Mouse (Mus musculus) CH12.LX (cell line): ENCODE measurements around the gene Srrm3. TPM values are rescaled to one million over a fixed set of nuclear protein-coding genes. Genes with fewer than 3 reads are reported as not detected.

Source experiments
- DNase-seq: peaks from one replicate; pipeline ENCODE4 v3.0.0-alpha.2; 2013; ENCODE audit errors: extremely low read depth
- H3K27ac ChIP-seq: 2 replicates; pipeline ENCODE4 v1.5.1; 2012; ENCODE audit warnings: low read depth, mild to moderate bottlenecking, control low read depth, moderate library complexity; ENCODE audit not compliant: insufficient read depth
- H3K27me3 ChIP-seq: replicated peaks from 2 replicates; pipeline ENCODE3; 2012; ENCODE audit warnings: inconsistent platforms
- H3K36me3 ChIP-seq, 2 experiments: replicated peaks in 1 of 2; 2 replicates each; pipeline versions ENCODE3 to v1.6.1; 2012; ENCODE audit warnings: inconsistent platforms in 1 of 2, low read length in 1 of 2, mild to moderate bottlenecking in 1 of 2, mixed read lengths in 1 of 2, moderate library complexity in 1 of 2; ENCODE audit not compliant: control insufficient read depth in 1 of 2, insufficient read depth in 1 of 2
- H3K4me1 ChIP-seq, 2 experiments: 2 replicates each; pipeline ENCODE4 v1.6.1; 2012; ENCODE audit warnings: inconsistent platforms in 1 of 2, moderate library complexity in 1 of 2; ENCODE audit not compliant: insufficient read depth in 2 of 2, control insufficient read depth in 1 of 2
- H3K4me2 ChIP-seq: 2 replicates; pipeline ENCODE4 v1.6.1; 2012; ENCODE audit warnings: low read depth, mild to moderate bottlenecking, control low read depth; ENCODE audit not compliant: poor library complexity, insufficient read depth, severe bottlenecking
- H3K4me3 ChIP-seq, 3 experiments: fragments of 150-350 bp in 1 of 3; sonication (generic) in 1 of 3; replicated peaks in 1 of 3; 2 replicates each; pipeline versions ENCODE3 to v1.5.1; 2011 to 2012; ENCODE audit warnings: low read depth in 2 of 3, low read length in 2 of 3, mild to moderate bottlenecking in 2 of 3, moderate library complexity in 2 of 3, control low read depth in 1 of 3, improper control_type of control experiment in 1 of 3, inconsistent platforms in 1 of 3, mixed read lengths in 1 of 3; ENCODE audit not compliant: poor library complexity in 1 of 3
- H3K79me2 ChIP-seq: replicated peaks from 2 replicates; pipeline ENCODE4 v1.6.1; 2012; ENCODE audit warnings: mild to moderate bottlenecking, moderate library complexity; ENCODE audit not compliant: control insufficient read depth, poor library complexity, insufficient read depth, severe bottlenecking; ENCODE audit errors: extremely low read depth
- H3K9ac ChIP-seq: 2 replicates; pipeline ENCODE4 v1.6.1; 2012; ENCODE audit warnings: low read depth, mild to moderate bottlenecking, control low read depth, moderate library complexity; ENCODE audit not compliant: insufficient read depth
- H3K9me3 ChIP-seq: replicated peaks from 2 replicates; pipeline ENCODE3; 2012; ENCODE audit warnings: low read length, inconsistent platforms, mixed read lengths
- CHD1 ChIP-seq: IDR thresholded peaks from 2 replicates; pipeline ENCODE4 v1.6.1; 2012; ENCODE audit warnings: low read depth, low read length, improper control_type of control experiment, inconsistent platforms
- CHD2 ChIP-seq: IDR thresholded peaks from 2 replicates; pipeline ENCODE4 v1.6.1; 2011; ENCODE audit warnings: low read length, improper control_type of control experiment
- CTCF ChIP-seq, 2 experiments: IDR thresholded peaks in 1 of 2; conservative IDR thresholded peaks in 1 of 2; 2 replicates each; pipeline ENCODE4 v1.5.1; 2011 to 2012; ENCODE audit warnings: low read depth in 2 of 2, low read length in 2 of 2, improper control_type of control experiment in 1 of 2, inconsistent platforms in 1 of 2, mild to moderate bottlenecking in 1 of 2, moderate library complexity in 1 of 2
- ELF1 ChIP-seq: IDR thresholded peaks from 2 replicates; pipeline ENCODE4 v1.6.1; 2014; ENCODE audit warnings: low read depth, mild to moderate bottlenecking, inconsistent platforms, low read length, improper control_type of control experiment
- EP300 ChIP-seq: IDR thresholded peaks from 2 replicates; pipeline ENCODE4 v1.6.1; 2011; ENCODE audit warnings: low read length, improper control_type of control experiment
- ETS1 ChIP-seq: conservative IDR thresholded peaks from 2 replicates; pipeline ENCODE4 v1.6.1; 2012; ENCODE audit warnings: low read depth, mild to moderate bottlenecking, inconsistent platforms, low read length, improper control_type of control experiment, moderate library complexity
- HCFC1 ChIP-seq: IDR thresholded peaks from 2 replicates; pipeline ENCODE4 v1.6.1; 2012; ENCODE audit warnings: low read depth, mild to moderate bottlenecking, inconsistent platforms, low read length, improper control_type of control experiment
- JUN ChIP-seq: IDR thresholded peaks from 2 replicates; pipeline ENCODE4 v1.6.1; 2011; ENCODE audit warnings: low read depth, mild to moderate bottlenecking, low read length, improper control_type of control experiment, moderate library complexity; ENCODE audit not compliant: insufficient read depth
- JUND ChIP-seq: conservative IDR thresholded peaks from 2 replicates; pipeline ENCODE4 v1.6.1; 2011; ENCODE audit warnings: low read depth, low read length, improper control_type of control experiment
- KAT2A ChIP-seq: IDR thresholded peaks from 2 replicates; pipeline ENCODE4 v1.6.1; 2012; ENCODE audit warnings: low read length, improper control_type of control experiment, inconsistent platforms; ENCODE audit not compliant: insufficient replicate concordance
- MAFK ChIP-seq: IDR thresholded peaks from 2 replicates; pipeline ENCODE4 v1.6.1; 2011; ENCODE audit warnings: low read length, improper control_type of control experiment; ENCODE audit not compliant: insufficient replicate concordance
- MAX ChIP-seq: IDR thresholded peaks from 2 replicates; pipeline ENCODE4 v1.6.1; 2011; ENCODE audit warnings: low read length, improper control_type of control experiment
- NELFE ChIP-seq: IDR thresholded peaks from 2 replicates; pipeline ENCODE4 v1.6.1; 2011; ENCODE audit warnings: low read depth, low read length, improper control_type of control experiment
- NRF1 ChIP-seq: IDR thresholded peaks from 2 replicates; pipeline ENCODE4 v1.6.1; 2014; ENCODE audit warnings: low read depth, mild to moderate bottlenecking, inconsistent platforms, low read length, improper control_type of control experiment, moderate library complexity
- PAX5 ChIP-seq: IDR thresholded peaks from 2 replicates; pipeline ENCODE4 v1.6.1; 2012; ENCODE audit warnings: low read length, inconsistent platforms, mixed read lengths
- POLR2AphosphoS2 ChIP-seq: IDR thresholded peaks from 2 replicates; pipeline ENCODE4 v1.6.1; 2011; ENCODE audit warnings: low read depth, low read length, improper control_type of control experiment
- SMC3 ChIP-seq: IDR thresholded peaks from 2 replicates; pipeline ENCODE4 v1.6.1; 2011; ENCODE audit warnings: low read depth, low read length, improper control_type of control experiment
- TBP ChIP-seq: conservative IDR thresholded peaks from 2 replicates; pipeline ENCODE4 v1.6.1; 2011; ENCODE audit warnings: low read depth, low read length, improper control_type of control experiment
- TCF12 ChIP-seq: IDR thresholded peaks from 2 replicates; pipeline ENCODE4 v1.6.1; 2014; ENCODE audit warnings: low read depth, mild to moderate bottlenecking, inconsistent platforms, low read length, improper control_type of control experiment
- USF1 ChIP-seq: IDR thresholded peaks from 2 replicates; pipeline ENCODE4 v1.6.1; 2014; ENCODE audit warnings: low read depth, mild to moderate bottlenecking, inconsistent platforms, low read length, improper control_type of control experiment
- ZC3H11A ChIP-seq: IDR thresholded peaks from 2 replicates; pipeline ENCODE4 v1.6.1; 2012; ENCODE audit warnings: low read depth, mild to moderate bottlenecking, inconsistent platforms, low read length, improper control_type of control experiment
- ZKSCAN1 ChIP-seq: IDR thresholded peaks from 2 replicates; pipeline ENCODE4 v1.6.1; 2012; ENCODE audit warnings: low read depth, inconsistent platforms, low read length, improper control_type of control experiment, borderline replicate concordance
- ZMIZ1 ChIP-seq: IDR thresholded peaks from 2 replicates; pipeline ENCODE4 v1.6.1; 2012; ENCODE audit warnings: low read depth, mild to moderate bottlenecking, inconsistent platforms, low read length, improper control_type of control experiment
- dilution Hi-C: fragments of 300-500 bp; cut with MboI; formaldehyde crosslinking; loops from 2 replicates; pipeline ENCODE4 v1.14.3; 2020; ENCODE audit warnings: low sequenced_read_pairs; ENCODE audit not compliant: extremely low pct_unique_long_range_greater_than_20kb, extremely low pct_ligation_motif_present
- in situ Hi-C: fragments of 300-500 bp; cut with MboI; formaldehyde crosslinking; loops from 3 replicates; pipeline ENCODE4 v1.14.3; 2019; ENCODE audit warnings: low sequenced_read_pairs, low pct_ligation_motif_present, low pct_unique_long_range_greater_than_20kb, mixed read lengths
- polyA plus RNA-seq: library from polyadenylated mRNA; unstranded; fragments of >175 nt; gene quantifications from 2 replicates; pipeline ENCODE4 v1.2.1, GENCODE M21; 2012; ENCODE audit warnings: low read depth; ENCODE audit not compliant: insufficient read length
- total RNA-seq, 2 experiments: library from RNA; depleted of rRNA; stranded (reverse); fragments of 300-350 nt in 1 of 2; fragments of >200 nt in 1 of 2; gene quantifications; 2 replicates each; pipeline ENCODE4 v1.2.3; 2012 to 2014

Srrm3 gene
- total and polyA plus RNA-seq, 3 experiments, result not detected

- Histone ChIP-seq H3K4me1 (peaks cover 0 to 41% of the 10 kb centered on the region in 2 experiments; a peak in 2 of 4 replicates), H3K27me3 (no peaks in the 10 kb centered on the region), H3K36me3 (peaks cover 65 to 96% of the 10 kb centered on the region in 2 experiments), H3K4me3 (no peak overlapping the region), H3K4me2 (no peak overlapping the region), H3K9me3 (no peaks in the 10 kb centered on the region), H3K9ac (no peak overlapping the region), H3K27ac (no peak overlapping the region), H3K79me2 (peaks cover 61% of the 10 kb centered on the region)
- dilution Hi-C loops, result no loop called here
- DNase-seq, result no peak
- in situ Hi-C loops, result loop anchor here (5.0 kb wide), 1 partner anchor 53 kb away; no protein-coding TSS in a partner anchor
- no peak for TF ChIP-seq TCF12
- TF ChIP-seq NRF1, result no peak
- no peak for TF ChIP-seq ETS1
- no peak for TF ChIP-seq ELF1
- TF ChIP-seq USF1, result no peak
- TF ChIP-seq HCFC1, result no peak
- TF ChIP-seq CTCF (conservative IDR thresholded peaks at IDR 0.05 in 1 of 2, IDR thresholded peaks at IDR 0.05 in 1 of 2; ENCODE audit: low read depth in 2 of 2, low read length in 2 of 2), result no peak
- no peak for TF ChIP-seq ZMIZ1
- TF ChIP-seq EP300, result no peak
- no peak for TF ChIP-seq JUND
Observed at GRCm38 (mm10) chr5:135909646-135910045, 103.0 kb downstream of the Srrm3 start.

GRCm38 (mm10) chr5:135910813-135911212, 104.1 kb downstream of the Srrm3 start:
- TF ChIP-seq TCF12, result no peak
- no peak for TF ChIP-seq ZMIZ1
- TF ChIP-seq JUN, result no peak
- no peak for TF ChIP-seq ZKSCAN1
- TF ChIP-seq PAX5, result no peak
- no peak for TF ChIP-seq MAX
- no peak for TF ChIP-seq ELF1
- no peak for TF ChIP-seq SMC3
- no peak for TF ChIP-seq ETS1
- no peak for TF ChIP-seq CHD1
- no peak for TF ChIP-seq CHD2
- TF ChIP-seq NRF1, result no peak
- no peak for TF ChIP-seq ZC3H11A
- TF ChIP-seq MAFK, result no peak
- TF ChIP-seq USF1, result no peak
- no peak for TF ChIP-seq TBP
- no peak for TF ChIP-seq NELFE
- no peak for TF ChIP-seq EP300
- TF ChIP-seq POLR2AphosphoS2, result no peak
- TF ChIP-seq KAT2A, result no peak
- Histone ChIP-seq H3K9me3 (no peaks in the 10 kb centered on the region), H3K27me3 (no peaks in the 10 kb centered on the region), H3K4me2 (no peak overlapping the region), H3K27ac (no peak overlapping the region), H3K36me3 (peaks cover 73 to 94% of the 10 kb centered on the region in 2 experiments), H3K4me1 (peaks cover 4 to 48% of the 10 kb centered on the region in 2 experiments; a peak in 3 of 4 replicates), H3K9ac (no peak overlapping the region), H3K79me2 (peaks cover 71% of the 10 kb centered on the region), H3K4me3 (no peak overlapping the region)
- dilution Hi-C loops, result no loop called here
- DNase-seq, result no peak
- in situ Hi-C loops, result no loop called here
